Mouse (Mus musculus): ENCODE results near the gene Ddn. TPM values are rescaled to one million over a fixed set of nuclear protein-coding genes. Genes with fewer than 3 reads are reported as not detected.

Ddn gene
- 0.10 and 0.13 TPM in 2 replicates for polyA plus RNA-seq (2015; fragmentation: Nextera tagmentation; extraction: Ambion mirVana)

DNA sequence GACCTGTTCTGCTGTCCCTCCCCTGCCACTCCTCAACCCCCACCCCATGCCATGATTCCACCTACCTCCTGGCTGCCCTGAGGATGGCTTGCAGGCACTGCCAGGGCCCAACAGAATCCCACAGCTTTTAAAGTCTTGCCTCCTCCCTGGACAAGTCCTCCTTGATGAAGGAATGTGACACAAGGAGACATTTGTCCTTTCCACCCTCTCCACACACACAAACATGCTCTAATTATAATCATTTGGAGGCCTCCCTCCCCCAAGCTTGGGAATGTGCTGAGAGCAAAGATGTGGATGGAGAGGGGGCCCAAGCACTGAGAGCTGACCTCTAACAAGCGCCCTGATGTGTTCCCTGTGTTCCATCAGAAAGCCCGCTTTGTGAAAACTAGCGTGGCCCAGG lies at the start of gene Ddn:
TSS of gene Ddn (minus strand) at position 101 of the 400 bp plus-strand sequence.
- DNase-seq (ENCODE audit: low spot score), result no peak

DNA sequence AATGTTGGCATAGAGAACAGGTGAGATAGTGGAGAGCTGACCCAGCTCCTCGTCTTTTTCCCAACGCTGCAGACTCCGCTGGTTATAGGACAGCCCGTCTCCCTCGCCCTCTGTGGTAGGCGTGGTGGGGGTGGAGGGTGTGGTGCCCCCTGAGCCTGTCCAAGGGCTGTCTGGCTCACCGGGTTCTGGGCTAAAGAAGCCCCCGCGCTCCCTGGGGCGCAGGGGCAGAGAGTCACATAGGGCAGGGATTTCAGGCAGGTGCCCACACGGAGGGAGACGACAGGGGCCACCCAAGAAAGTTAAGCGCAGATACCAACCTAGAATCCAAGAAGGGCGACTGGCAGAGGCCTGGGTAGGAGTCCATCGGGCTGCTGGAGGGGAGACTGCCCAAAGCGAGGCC lies 44.9 kb upstream of the Ddn start:
- DNase-seq (ENCODE audit: low spot score), result no peak

DNA sequence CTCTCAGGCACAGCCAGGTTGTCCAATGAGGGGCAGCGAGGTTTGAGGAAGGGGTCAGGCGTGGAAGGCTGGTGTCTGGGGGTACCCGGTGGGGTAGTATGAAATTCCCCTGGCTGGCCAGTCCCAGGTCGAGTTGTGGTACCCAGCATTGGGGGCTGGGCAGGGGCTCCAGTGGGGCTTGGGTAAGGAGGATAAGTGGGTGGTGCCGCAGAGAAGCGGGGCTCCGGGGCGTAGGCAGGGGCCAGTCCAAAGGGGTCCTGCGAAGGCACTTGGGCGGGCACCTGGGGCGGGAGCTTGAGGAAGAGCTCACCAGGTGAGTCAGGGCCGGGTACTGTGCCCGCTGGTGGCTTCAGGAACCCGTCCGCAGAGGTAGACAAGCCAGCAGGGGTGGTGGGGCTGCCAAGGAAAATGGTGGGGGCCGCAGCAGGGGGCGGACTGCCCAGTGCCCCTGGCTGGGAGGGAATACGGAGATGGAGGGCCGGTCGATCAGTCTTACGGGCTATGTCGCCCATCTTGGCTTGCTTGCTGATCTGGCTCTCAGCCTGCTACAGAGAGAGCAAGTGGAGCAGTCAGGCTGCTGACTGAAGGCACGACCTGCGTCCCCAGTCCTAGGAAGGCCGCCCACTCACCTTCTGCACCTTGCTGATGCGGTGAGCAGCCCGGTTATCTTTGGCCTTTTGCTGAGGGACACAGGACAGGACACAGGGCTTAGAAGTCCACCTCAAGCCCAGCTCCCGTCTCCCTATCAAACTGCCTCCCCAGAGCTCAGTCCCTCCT lies 44.1 kb upstream of the Ddn start:
- DNase-seq (ENCODE audit: low spot score), result no peak

DNA sequence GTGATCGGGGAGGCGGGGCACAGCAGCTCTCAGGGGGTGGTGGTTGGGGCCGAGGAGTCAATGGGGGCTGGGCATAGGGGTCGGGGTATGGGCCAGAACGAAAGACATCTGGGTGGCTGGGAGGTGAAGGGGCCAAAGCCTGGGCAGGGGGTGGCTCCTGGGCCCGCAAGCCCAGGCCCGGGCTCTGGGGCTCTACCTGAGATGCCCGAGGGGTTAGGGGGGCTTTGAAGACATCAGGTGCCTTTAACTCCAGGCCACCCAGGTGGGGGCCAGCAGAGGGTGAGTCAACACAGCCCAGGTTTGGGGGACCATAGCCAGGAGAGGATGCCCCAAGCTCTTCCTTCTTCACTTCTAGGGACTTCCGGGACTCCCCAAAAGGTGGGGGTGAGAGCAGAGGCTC lies 43.4 kb upstream of the Ddn start:
- DNase-seq (ENCODE audit: low spot score), result no peak

DNA sequence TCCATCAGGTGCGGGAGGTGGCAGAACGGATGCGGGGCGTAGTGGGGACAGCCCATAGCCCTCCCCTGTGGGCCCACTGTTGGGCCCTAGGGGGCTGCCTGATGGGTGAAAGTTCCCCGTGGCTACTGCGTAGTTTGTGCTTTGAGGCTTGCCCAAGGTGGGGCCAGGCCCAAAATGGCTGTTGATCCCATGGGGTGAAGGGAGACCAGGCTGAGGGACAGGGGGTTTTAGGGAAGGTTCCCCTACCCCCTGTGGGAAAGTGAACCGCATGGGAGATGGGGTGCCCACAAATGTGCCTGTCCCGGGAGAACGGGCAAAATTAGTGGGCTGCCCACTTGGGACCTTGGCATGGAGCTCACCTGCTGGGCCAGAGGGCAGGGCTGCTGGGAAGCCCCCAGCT lies 42.8 kb upstream of the Ddn start:
- no peak for DNase-seq (ENCODE audit: low spot score)

DNA sequence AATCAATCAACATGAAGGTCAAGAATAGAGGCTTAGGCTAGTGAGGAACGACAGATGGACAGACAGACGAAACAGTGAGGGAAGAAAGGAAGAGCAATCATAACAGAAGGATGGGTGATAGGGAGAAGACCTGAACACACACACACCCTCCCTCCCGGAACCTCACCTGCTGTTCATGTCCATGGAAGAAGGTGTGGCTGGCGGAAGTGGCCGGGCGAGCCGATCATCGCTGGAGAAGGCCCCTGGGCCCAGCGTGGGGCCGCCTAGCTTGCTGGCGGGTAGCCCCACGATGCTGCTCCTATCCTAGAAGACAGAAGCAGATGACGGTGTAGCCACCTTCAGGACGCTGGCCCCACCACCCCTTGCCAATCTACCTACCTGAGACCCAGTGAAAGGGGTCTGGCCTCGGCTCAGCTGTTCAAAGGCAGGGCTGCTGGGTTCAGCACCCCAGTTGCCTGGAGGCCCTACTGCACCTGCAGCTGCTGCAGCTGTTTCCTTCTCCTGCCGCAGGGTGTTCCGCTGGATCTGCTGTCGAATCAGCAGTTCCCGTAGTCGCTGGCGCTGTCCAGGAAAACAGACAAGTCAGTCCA lies 42.0 kb upstream of the Ddn start:
- no peak for DNase-seq (ENCODE audit: low spot score)

DNA sequence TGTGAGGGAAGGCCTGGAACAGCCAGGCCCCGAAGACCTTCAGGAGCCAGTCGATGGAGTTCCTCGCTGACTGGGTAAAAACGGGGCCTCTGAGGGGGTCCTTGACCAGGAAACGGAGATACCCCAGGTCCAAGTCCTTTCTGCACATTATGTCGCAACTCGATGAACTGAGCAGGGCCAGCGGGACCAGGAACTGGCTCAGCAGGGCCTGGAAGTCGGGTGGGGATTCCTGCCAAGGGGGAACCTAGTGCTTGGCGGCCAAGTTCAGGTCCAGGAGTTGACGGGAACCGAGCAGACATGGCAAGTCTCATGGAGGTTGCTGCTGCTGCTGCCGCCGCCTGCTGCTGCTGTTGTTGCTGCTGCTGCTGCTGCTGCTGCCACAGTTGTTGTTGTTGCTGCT lies 41.4 kb upstream of the Ddn start:
- DNase-seq (ENCODE audit: low spot score), result no peak

DNA sequence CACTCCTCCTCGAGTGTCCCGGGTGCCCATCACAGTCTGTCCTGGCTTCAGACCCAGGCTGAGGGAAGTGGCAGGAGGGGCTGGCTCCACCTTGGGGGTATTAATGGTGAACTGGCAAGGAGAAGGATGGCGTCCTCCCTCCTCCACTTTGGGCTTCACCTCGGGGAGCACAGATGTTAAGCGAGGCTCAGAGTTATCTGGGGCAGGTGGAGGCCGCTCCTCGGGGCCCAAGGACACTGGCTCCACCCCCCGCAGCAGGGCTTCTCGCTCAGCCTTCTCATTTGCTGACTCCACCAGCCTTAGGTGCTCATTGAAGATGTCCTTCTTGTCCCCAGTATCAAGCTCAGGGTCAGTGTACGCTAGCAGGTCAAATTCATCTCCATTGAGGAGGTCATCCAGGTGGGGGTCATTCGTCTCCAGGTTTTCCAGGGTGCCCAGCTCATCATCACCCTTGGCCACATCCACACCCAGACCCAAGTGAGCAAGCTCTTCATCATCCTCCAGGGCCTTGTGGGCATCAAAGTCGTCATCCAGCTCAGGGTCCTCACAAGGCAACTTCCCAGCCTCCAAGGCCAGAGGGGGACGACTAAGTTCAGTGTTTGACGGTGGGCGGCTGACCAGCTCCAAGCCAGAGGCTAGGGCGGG lies 40.8 kb upstream of the Ddn start:
- no peak for DNase-seq (ENCODE audit: low spot score)

DNA sequence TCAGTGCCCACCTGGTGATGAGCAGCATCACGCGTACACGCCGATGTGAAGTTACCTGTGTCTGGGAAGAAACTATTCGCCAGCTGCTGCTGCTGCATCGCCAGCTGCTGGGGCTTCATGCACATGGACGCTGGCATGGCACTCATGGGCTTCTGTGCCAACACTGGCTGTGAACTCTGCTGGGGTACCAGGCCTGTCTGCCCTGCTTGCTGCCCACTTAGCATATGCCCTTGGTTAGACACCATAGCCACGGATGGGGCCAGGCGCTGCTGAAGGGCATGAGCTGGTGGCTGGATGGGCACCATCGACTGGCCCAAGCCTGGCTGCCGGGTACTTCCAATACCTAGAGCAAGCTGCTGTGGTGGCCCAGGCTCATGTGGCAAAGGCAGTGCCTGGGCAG lies 39.9 kb upstream of the Ddn start:
- DNase-seq (ENCODE audit: low spot score), result no peak

DNA sequence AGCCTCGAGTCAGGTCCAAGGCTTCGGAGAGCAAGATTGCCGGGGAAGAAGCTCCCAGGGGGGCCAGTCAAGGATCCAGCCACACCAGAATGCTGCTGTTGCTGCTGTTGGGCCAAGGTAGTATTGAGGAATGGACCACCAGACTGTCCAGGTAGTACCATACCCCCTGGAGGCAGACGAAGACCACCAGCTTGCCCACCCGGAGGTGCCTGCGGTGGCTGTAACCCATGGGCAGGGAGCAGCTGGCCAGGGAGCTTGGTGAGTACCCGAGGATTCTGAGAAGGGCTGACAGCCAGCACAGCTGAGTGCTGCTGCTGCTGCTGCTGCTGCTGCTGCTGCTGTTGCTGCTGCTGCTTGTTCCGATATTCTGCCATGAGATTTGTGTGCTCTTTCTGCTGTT lies 36.9 kb upstream of the Ddn start:
- no peak for DNase-seq (ENCODE audit: low spot score)

DNA sequence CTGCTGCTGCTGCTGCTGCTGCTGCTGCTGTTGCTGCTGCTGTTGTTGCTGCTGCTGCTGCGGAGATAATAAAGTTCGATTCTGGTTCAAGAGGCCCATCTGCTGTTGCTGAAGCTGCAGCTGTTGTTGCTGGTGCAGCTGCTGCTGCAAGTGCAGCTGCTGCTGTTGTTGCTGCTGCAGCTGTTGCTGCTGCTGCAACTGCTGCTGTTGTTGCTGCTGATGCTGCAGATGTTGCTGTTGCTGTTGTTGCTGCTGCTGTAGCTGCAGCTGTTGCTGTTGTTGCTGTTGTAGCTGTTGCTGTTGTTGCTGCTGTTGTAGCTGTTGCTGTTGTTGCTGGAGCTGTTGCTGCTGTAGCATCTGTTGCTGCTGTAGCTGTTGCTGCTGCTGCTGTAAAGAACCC lies 35.9 kb upstream of the Ddn start:
- DNase-seq (ENCODE audit: low spot score), result no peak

DNA sequence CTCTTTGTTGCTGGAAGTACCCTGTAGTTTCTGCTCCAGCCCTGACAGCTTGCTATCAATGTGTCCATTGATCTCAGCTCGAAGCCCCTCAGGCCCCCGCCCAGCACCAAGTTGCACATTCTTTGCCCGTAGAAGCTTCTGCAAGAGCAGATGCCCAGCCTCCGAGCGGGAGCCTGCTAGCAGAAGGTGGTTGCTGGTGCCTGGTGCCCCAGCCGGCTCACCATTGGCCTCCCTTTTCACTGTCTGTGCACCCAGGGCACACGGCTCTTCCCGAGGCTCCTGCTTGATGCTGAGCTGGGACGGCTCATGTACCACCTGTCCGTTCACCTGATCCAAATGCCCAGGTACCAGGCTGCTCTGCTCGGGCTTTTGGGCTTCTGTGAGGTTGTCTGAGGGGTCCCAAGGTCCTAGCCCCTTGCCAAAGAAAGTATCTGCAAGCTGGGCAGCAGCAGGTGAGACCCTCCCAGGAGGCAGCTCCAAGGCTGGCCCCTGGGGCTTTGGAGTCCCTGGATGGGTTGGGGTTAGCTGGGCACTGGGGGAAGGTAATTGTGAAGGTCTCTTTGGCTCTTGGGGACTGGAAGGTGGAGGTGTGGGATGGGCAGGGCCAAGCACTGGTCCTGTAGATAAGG lies 34.4 kb upstream of the Ddn start:
- DNase-seq (ENCODE audit: low spot score), result no peak

DNA sequence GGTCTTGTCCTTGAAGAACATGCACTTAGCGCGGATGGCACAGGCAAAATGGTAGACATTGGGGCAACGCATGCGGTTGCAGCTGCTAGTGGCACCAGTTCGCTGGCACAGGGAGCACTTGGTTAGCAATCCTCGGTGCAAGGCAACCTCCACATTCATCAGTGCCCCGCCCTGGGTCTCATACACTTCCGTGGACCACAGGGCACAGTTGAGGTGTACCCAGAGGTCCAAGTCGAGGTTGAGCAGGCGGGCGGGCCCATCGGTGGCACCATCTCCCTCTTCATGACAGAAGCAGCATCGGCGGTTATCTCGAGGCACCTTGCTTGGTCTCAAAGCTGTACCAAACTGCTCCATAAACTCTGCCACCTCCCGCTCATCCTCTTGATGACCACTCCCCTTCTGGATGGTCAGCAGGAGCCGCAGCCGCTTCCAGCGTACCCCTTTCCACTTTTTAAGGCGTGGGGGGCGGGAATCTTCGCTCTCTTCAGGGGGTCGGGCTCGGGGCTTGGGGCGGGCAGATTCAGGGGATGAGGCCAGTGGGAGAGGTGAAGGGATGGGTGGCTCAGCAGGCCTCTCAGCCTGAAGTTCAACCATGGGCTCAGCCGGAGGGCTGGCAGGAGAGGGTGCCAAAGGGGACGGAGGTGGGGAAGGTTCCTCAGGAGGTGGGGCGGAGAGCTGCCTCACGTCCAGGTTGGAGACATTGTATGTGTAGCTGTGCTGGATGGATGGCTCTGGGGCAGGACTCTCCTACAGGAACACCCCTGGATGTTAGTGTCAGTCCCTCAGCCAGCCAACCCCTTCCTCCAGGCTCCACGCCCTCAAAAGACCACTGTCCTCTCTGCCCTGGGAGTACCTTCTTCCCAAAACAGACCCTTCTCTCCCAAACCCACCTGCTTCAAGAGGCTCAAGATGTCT lies 30.6 kb upstream of the Ddn start:
- DNase-seq (ENCODE audit: low spot score), result no peak

DNA sequence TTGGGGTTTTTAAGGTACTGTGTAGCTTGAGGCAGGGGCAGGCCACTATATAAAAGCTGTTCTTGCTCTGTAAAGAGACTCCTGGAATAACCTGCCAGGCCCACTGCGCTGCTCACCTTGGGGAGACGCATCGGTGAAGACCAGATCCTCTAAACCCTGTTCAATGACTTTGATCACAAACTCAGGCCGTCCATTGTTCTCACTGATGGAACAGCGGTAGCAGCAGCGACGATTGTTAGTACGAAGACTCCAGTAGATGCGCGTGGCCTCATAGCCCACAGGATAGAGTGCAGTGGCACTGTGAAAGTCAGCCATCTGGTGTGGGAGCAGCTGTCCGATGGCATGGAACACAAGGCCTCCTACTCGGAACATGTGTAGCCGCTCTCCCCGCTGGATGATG lies 29.9 kb upstream of the Ddn start:
- DNase-seq (ENCODE audit: low spot score), result no peak

DNA sequence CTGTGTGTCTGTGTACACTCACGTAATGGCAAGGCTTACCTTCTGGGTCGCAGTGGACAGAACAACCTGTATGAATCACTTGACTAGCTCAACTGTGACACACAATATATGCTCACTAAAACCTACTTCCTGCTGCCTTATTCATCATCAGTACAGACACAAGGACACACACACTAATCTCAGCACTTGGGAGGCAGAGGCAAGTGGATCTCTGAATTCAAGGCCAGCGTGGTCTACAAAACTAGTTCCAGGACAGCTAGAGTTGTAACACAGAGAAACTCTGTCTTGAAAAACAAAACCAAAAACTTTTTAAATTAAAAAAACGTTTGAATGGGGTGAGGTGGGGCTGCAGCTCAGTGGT lies 28.4 kb upstream of the Ddn start:
- DNase-seq (ENCODE audit: low spot score), result no peak

DNA sequence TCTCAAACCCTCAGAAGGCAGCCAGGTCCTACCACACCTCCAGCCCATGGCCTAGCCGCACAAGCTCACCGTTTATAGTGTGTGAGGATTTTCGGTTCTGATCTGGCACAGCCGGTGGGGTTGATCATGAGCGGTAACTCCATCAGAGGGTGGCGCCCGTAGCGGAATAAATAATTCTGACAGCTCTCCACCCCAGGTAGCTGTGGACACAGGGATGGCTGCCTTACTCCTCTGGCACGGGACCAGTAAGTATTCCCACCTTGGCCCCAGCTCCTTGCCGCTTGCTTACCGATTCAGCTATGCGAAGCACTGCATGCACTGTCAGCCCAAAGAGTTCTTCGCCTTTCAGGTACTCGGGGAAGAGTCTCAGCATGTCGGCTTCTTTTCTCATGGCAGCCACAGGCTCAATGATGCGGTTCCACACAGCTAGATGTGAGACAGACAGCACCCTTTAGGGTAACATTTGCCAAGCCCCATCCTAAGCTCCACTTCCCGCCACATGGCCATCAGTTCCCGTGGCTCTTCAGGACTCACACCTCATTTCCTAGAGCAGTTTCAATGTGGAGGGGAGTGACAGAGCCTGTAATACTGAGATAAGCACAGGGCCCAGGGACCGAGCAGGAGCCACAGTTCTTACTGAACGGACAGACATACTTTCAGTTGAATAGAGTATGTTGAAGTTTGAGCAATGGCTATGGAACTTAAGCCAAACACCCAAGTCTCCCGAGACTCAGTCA lies 27.9 kb upstream of the Ddn start:
- no peak for DNase-seq (ENCODE audit: low spot score)

DNA sequence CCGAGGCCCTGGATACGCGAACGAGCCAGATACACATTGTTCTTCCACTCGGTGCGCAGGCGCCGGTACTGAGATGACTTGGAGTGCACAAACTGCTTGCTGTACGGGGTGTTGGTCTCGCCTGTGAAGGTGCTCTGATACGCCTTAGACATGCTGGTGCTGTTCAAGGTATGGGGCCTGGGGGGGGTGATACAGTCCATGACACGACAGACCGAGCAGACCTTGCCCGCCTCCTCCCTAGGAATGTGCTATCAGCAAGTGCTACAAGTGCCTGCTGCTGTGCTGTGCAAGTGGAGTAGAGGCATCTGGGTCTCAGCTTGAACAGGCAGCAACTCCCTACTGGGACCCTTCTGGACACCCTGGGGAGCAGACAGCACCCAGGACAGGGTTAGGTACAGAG lies 26.0 kb upstream of the Ddn start:
- no peak for DNase-seq (ENCODE audit: low spot score)

DNA sequence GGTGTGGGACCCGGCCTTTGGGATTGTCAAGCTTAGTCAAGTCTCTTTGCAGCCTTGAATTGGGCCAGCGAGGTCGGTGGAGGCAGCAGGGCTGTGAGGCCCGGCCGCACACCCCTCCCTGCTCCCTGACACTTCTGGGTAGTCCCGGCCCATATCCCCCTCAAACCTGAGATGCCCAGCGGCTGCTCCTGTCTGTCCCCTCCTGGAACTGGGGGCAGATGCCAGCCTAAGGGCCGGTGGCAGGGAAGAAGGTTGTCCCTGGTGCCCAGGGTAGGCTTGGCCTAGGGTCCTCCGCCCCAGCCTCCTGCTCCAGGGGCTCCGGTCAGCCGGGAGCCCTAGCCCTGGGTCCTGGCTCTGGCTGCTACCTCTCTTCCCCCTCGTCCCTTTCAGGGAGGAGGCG lies 24.8 kb upstream of the Ddn start:
- DNase-seq (ENCODE audit: low spot score), result no peak

DNA sequence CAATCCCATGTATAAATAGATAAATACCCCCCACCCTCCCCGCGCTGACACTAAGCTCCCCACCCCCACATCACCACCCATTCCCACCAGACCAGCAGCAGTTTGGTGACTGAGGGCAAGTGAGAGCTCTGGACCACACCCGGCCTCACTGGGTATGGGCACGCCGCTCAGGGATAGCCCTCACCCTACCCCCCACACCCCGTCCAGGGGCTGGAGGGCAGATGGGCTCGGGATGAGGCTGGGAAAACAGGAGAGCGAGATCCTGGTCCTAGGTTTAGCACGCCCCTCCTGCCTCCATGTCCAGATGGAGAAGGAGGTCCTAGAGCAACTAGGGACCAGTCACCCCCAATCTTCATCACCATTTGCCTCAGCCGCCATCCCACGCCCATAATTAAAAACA lies 24.0 kb upstream of the Ddn start:
- no peak for DNase-seq (ENCODE audit: low spot score)

DNA sequence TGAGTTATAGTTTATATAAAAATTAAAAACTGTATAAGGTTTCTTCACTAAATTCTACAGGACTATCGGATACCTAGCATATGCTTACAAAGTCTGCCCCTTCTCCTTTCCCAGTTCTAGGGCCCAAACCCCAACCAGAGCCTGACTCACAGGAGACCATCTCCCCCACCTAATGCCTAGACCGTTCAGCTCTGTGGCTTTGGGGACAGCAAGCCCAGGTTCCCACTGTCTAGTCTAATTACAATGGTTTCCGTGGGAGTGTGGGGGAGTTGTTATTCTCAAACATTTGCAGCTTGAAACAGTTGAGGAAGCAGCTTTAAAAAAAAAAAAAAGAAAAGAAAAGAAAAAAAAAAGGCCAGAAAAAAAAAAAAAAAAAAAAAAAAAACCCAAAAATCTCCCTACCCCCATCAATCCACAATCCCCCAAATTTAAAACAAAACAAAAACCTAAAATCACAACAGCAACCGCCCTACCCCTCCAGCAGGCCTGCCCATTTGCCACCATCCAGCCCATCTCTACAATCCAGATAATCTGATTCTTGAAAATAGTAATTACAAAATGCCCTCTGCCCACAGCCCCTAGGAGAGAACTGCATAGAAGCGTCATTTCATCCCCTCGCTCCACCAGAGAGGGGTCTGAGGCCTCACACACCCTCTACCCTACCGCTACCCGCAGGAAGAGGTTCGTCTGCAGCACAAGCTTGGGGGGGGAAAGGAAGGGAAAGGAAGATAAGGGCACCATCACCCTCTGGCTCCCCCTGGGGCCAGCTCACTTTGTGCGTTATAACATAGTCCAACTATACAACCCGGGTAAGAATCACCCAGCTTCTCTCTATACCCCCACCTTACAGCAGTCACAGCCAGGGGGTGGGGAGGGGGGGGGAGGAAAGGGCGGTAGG lies 23.1 kb upstream of the Ddn start:
- DNase-seq (ENCODE audit: low spot score), result peak; percentile 81
